21 mouse cellular contexts compared by ENCODE assay signal in genomic region chr1:73685066-73685465, GRCm38 (mm10).
DNase-seq lines count a peak whose midpoint lies in the region; ATAC-seq and TF ChIP-seq lines count a peak whose summit lies in the region.
"Had no signal": no experiment of that assay in that cellular context is flagged by ENCODE, and none has a peak within 500 bp of the region (broad histone marks: within the 10 kb centered on the region; RNA-seq: fewer than 3 reads in every experiment).

No protein-coding gene starts in this region.

- 59% methylated on average over 4 of the region's 4 CpGs for WGBS in heart, adult 2 months
- WGBS in stomach, embryonic 14.5 days: 70% methylated on average over 4 of the region's 4 CpGs
- WGBS in stomach, postnatal 0 days: 75% methylated on average over 4 of the region's 4 CpGs
- WGBS in forebrain, postnatal 0 days: 87% methylated on average over 4 of the region's 4 CpGs

- no peaks in the 10 kb centered on the region for H3K36me3 ChIP-seq in heart, adult 2 months (ENCODE audit: control insufficient read depth, insufficient read depth, low read length)
- no peaks in the 10 kb centered on the region for H3K36me3 ChIP-seq in stomach, embryonic 14.5 days (ENCODE audit: control insufficient read depth, insufficient read depth, low read length)
- no peaks in the 10 kb centered on the region for H3K36me3 ChIP-seq in stomach, postnatal 0 days (ENCODE audit: control insufficient read depth, insufficient read depth, low read length)
- H3K36me3 ChIP-seq in forebrain, postnatal 0 days (ENCODE audit: insufficient read depth): no peaks in the 10 kb centered on the region
- H3K36me3 ChIP-seq: embryonic facial prominence, embryonic 10.5 days; G1E; heart, embryonic 15.5 days; hindbrain, embryonic 13.5 days had no signal

- intact Hi-C loops in heart, adult 2 months (cut with DNase I): no loop called here

- no peak overlapping the region for H3K4me2 ChIP-seq in stomach, embryonic 14.5 days (replicated peaks; ENCODE audit: low read depth, low read length)
- H3K4me2 ChIP-seq in stomach, postnatal 0 days (replicated peaks; ENCODE audit: low read depth): no peak overlapping the region
- H3K4me2 ChIP-seq in forebrain, postnatal 0 days (ENCODE audit: low read depth): no peak overlapping the region
- H3K4me2 ChIP-seq: forebrain, embryonic 13.5 days; heart, embryonic 11.5 days; heart, embryonic 15.5 days; hindbrain, embryonic 13.5 days had no signal

- no peaks in the 10 kb centered on the region for H3K27me3 ChIP-seq in heart, adult 2 months (ENCODE audit: control insufficient read depth, insufficient read depth, low read length)
- no peaks in the 10 kb centered on the region for H3K27me3 ChIP-seq in stomach, embryonic 14.5 days (ENCODE audit: control insufficient read depth, insufficient read depth, low read length)
- no peaks in the 10 kb centered on the region for H3K27me3 ChIP-seq in stomach, postnatal 0 days (ENCODE audit: control insufficient read depth, insufficient read depth, low read length)
- H3K27me3 ChIP-seq in forebrain, postnatal 0 days (ENCODE audit: insufficient read depth, low read length): no peaks in the 10 kb centered on the region
- H3K27me3 ChIP-seq: forebrain, embryonic 13.5 days; heart, embryonic 15.5 days; hindbrain, embryonic 13.5 days had no signal

- TF ChIP-seq EP300 in heart, adult 2 months (IDR thresholded peaks at IDR 0.05; ENCODE audit: insufficient read depth, low read depth, low read length): no peak
- no peak for TF ChIP-seq EP300 in stomach, postnatal 0 days (optimal IDR thresholded peaks at IDR 0.05)

- H3K4me3 ChIP-seq in heart, adult 2 months: no peak overlapping the region
- no peak overlapping the region for H3K4me3 ChIP-seq in stomach, embryonic 14.5 days (ENCODE audit: low read depth, low read length)
- H3K4me3 ChIP-seq in stomach, postnatal 0 days (ENCODE audit: low read depth, low read length): no peak overlapping the region
- H3K4me3 ChIP-seq in forebrain, postnatal 0 days (ENCODE audit: low read depth, low read length): no peak overlapping the region
- H3K4me3 ChIP-seq: embryonic facial prominence, embryonic 10.5 days; forebrain, embryonic 13.5 days; heart, embryonic 15.5 days; hindbrain, embryonic 13.5 days had no signal

- no peak for TF ChIP-seq CTCF in heart, adult 2 months (IDR thresholded peaks at IDR 0.05)
- no peak for TF ChIP-seq CTCF in stomach, postnatal 0 days (IDR thresholded peaks at IDR 0.05; ENCODE audit: low read depth)
- TF ChIP-seq CTCF in forebrain, postnatal 0 days (IDR thresholded peaks at IDR 0.05; ENCODE audit: low read depth): no peak

- H3K27ac ChIP-seq in heart, adult 2 months: no peak overlapping the region
- H3K27ac ChIP-seq in stomach, embryonic 14.5 days (ENCODE audit: low read length): 0 out of 2 replicates have a peak overlapping the region, but pooled peaks have one; percentile 21
- no peak overlapping the region for H3K27ac ChIP-seq in stomach, postnatal 0 days (replicated peaks)
- no peak overlapping the region for H3K27ac ChIP-seq in forebrain, postnatal 0 days (ENCODE audit: low read depth, low read length)
- H3K27ac ChIP-seq: embryonic facial prominence, embryonic 10.5 days; forebrain, embryonic 13.5 days; heart, embryonic 15.5 days; hindbrain, embryonic 13.5 days had no signal

- DNase-seq in heart, adult 11 months: peak; percentile 75
- no peak for DNase-seq in heart, adult 2 months
- peak; percentile 75 for DNase-seq in kidney, adult 9 months
- no peak for DNase-seq in kidney, postnatal 10 days
- no peak for DNase-seq in stomach, postnatal 0 days (ENCODE audit: low spot score)
- no peak for DNase-seq in forebrain, postnatal 0 days
- DNase-seq: adrenal gland, adult 8-10 months; B cell, adult 2 months; cerebellum, adult 2 months; cerebellum, postnatal 10 days; gastrocnemius, postnatal 36 days; heart, adult 18-20 months; heart, postnatal 14 days had no signal

- H3K79me2 ChIP-seq in heart, adult 2 months (replicated peaks; ENCODE audit: control insufficient read depth, insufficient read depth, low read length): no peaks in the 10 kb centered on the region

- ATAC-seq in stomach, embryonic 14.5 days (ENCODE audit: insufficient number of reproducible peaks, insufficient read depth, low FRiP score, low read depth): no peak
- ATAC-seq in stomach, postnatal 0 days (ENCODE audit: low FRiP score, low TSS enrichment): no peak
- no peak for ATAC-seq in forebrain, postnatal 0 days
- ATAC-seq: CD4-positive, CD25-positive, alpha-beta regulatory T cell, adult 4 months; forebrain, embryonic 13.5 days had no signal

- no peaks in the 10 kb centered on the region for H3K4me1 ChIP-seq in heart, adult 2 months (ENCODE audit: control insufficient read depth, insufficient read depth, low read length)
- H3K4me1 ChIP-seq in stomach, embryonic 14.5 days (ENCODE audit: control insufficient read depth, insufficient read depth, low read length): no peaks in the 10 kb centered on the region
- no peaks in the 10 kb centered on the region for H3K4me1 ChIP-seq in stomach, postnatal 0 days (replicated peaks; ENCODE audit: control insufficient read depth, insufficient read depth)
- H3K4me1 ChIP-seq in forebrain, postnatal 0 days (ENCODE audit: insufficient read depth): no peaks in the 10 kb centered on the region
- H3K4me1 ChIP-seq: forebrain, embryonic 13.5 days; heart, embryonic 15.5 days; hindbrain, embryonic 13.5 days had no signal

- H3K9ac ChIP-seq in heart, adult 2 months (ENCODE audit: low read depth, low read length): no peak overlapping the region
- no peak overlapping the region for H3K9ac ChIP-seq in stomach, embryonic 14.5 days (replicated peaks; ENCODE audit: low read depth, low read length)
- H3K9ac ChIP-seq in stomach, postnatal 0 days (ENCODE audit: low read length): no peak overlapping the region
- H3K9ac ChIP-seq in forebrain, postnatal 0 days: no peak overlapping the region
- H3K9ac ChIP-seq: forebrain, embryonic 13.5 days; heart, embryonic 15.5 days; hindbrain, embryonic 13.5 days had no signal

- no peak for TF ChIP-seq POLR2A in heart, adult 2 months (IDR thresholded peaks at IDR 0.05; ENCODE audit: insufficient read depth, low read depth, low read length)

- H3K9me3 ChIP-seq in stomach, embryonic 14.5 days (ENCODE audit: control insufficient read depth, low read depth, low read length): no peaks in the 10 kb centered on the region
- H3K9me3 ChIP-seq in stomach, postnatal 0 days (ENCODE audit: control insufficient read depth, low read length): no peaks in the 10 kb centered on the region
- H3K9me3 ChIP-seq in forebrain, postnatal 0 days (ENCODE audit: low read length): no peaks in the 10 kb centered on the region
- H3K9me3 ChIP-seq: embryonic facial prominence, embryonic 10.5 days; forebrain, embryonic 13.5 days; G1E; heart, embryonic 15.5 days; hindbrain, embryonic 13.5 days had no signal

Comparison
In these comparisons a context has a peak if more than half of its experiments do, and no peak if none do; other contexts are left out.
1. DNase-seq: peak in heart, adult 11 months (single experiment) and kidney, adult 9 months (single experiment); none in heart, adult 2 months (0 of 2), kidney, postnatal 10 days (single experiment), stomach, postnatal 0 days (single experiment) and forebrain, postnatal 0 days (single experiment).